Comparison of ENCODE assay signal across 8 mouse cellular contexts in the genomic region with DNA sequence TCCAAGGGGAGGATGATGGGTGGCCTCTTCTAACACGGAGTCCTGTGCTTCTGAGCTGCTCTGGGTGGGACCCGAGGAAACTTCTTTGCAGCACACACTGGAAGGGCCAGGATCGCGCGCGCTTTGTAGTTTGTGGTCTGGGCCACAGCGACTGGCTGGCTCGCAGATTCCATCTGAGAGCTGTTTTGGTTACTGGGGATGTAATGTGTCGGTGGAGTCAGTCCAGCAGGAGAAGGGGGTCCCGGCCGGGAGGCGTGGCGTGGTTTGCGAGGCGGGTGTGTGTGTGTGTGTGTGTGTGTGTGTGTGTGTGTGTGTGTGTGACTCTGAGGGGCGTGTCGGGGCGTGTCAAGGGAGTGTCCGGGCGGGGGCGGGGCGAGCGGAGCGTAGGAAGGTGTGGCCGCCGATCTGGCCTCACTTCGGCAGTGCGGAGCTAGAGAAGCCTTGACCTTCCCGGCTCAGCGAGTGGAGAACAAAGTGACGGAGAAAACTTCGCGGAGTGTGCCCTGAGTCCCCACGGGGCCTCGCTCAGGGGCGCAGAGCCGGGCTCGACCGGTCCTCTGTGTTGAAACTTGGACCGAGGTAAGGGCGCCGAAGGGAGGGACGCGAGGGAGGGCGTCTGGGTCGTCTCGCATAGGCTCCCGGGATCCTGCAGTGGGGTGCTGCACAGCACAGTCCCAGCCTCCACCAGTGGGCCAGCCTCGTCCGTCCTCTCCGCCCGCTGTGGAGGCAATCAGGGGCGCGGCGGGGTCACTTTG. TPM values are rescaled to one million over a fixed set of nuclear protein-coding genes. Genes with fewer than 3 reads are reported as not detected.
DNase-seq lines count a peak whose midpoint lies in the region; ATAC-seq lines count a peak whose summit lies in the region.

A gene (plus strand): TSS at position 426 of the 755 bp plus-strand sequence.

- no peaks in the 10 kb centered on the region for H3K36me3 ChIP-seq in embryonic facial prominence, embryonic 11.5 days (replicated peaks; ENCODE audit: control insufficient read depth, insufficient read depth, low read depth, low read length)
- H3K36me3 ChIP-seq in heart, embryonic 16.5 days (ENCODE audit: control insufficient read depth, insufficient read depth), result no peaks in the 10 kb centered on the region
- H3K36me3 ChIP-seq in lung, embryonic 16.5 days (ENCODE audit: control insufficient read depth, insufficient read depth, low read length), result no peaks in the 10 kb centered on the region

- DNase-seq in thymus, postnatal 0 days (ENCODE audit: low spot score), result peak; percentile 6
- no peak for DNase-seq in thymus, postnatal 10 days (ENCODE audit: low spot score in 2 of 2)
- DNase-seq in embryonic facial prominence, embryonic 11.5 days (ENCODE audit: low spot score), result peak; percentile 79
- DNase-seq in kidney, postnatal 25 days, result peak; percentile 66 to 76
- peak; percentile 54 for DNase-seq in ovary, adult 18-20 months (ENCODE audit: low spot score)
- DNase-seq in right cerebral cortex, adult 18-20 months, result no peak

- no peaks in the 10 kb centered on the region for H3K27me3 ChIP-seq in embryonic facial prominence, embryonic 11.5 days (ENCODE audit: control insufficient read depth, insufficient read depth, low read length)
- no peaks in the 10 kb centered on the region; the same call in 1 of the 2 replicates for H3K27me3 ChIP-seq in heart, embryonic 16.5 days (ENCODE audit: control insufficient read depth, insufficient read depth, low read length)
- H3K27me3 ChIP-seq in lung, embryonic 16.5 days (ENCODE audit: control insufficient read depth, insufficient read depth, low read depth, low read length), result no peaks in the 10 kb centered on the region

- H3K9ac ChIP-seq in embryonic facial prominence, embryonic 11.5 days (replicated peaks; ENCODE audit: low read length), result peak within 1 kb of the TSS; percentile 74
- peak within 1 kb of the TSS; percentile 81 for H3K9ac ChIP-seq in heart, embryonic 16.5 days (ENCODE audit: low read length)
- peak within 1 kb of the TSS; percentile 77 for H3K9ac ChIP-seq in lung, embryonic 16.5 days (ENCODE audit: low read length)

- ATAC-seq in embryonic facial prominence, embryonic 11.5 days (replicated peaks; ENCODE audit: insufficient number of reproducible peaks, low FRiP score, low TSS enrichment, low read depth), result peak; percentile 88
- peak; percentile 91 for ATAC-seq in heart, embryonic 16.5 days (replicated peaks; ENCODE audit: extremely low read depth, insufficient read depth, low FRiP score)
- peak; percentile 93 for ATAC-seq in lung, embryonic 16.5 days (ENCODE audit: low read depth)

- H3K4me1 ChIP-seq in embryonic facial prominence, embryonic 11.5 days (ENCODE audit: control insufficient read depth, insufficient read depth, low read length), result no peaks in the 10 kb centered on the region
- 0 out of 2 replicates have a peak, but pooled peaks cover 6% of the 10 kb centered on the region for H3K4me1 ChIP-seq in heart, embryonic 16.5 days (ENCODE audit: control insufficient read depth, insufficient read depth, low read length)
- peaks cover 2% of the 10 kb centered on the region for H3K4me1 ChIP-seq in lung, embryonic 16.5 days (replicated peaks; ENCODE audit: control insufficient read depth, insufficient read depth, low read length)

- no peak within 1 kb of the TSS; the same call in 1 of the 2 replicates for H3K27ac ChIP-seq in embryonic facial prominence, embryonic 11.5 days (replicated peaks; ENCODE audit: low read depth, low read length)
- H3K27ac ChIP-seq in heart, embryonic 16.5 days (ENCODE audit: low read length), result no peak within 1 kb of the TSS
- peak within 1 kb of the TSS; percentile 63 for H3K27ac ChIP-seq in lung, embryonic 16.5 days (ENCODE audit: low read length)

- under 1% methylated on average over 54 of the region's 55 CpGs for WGBS in embryonic facial prominence, embryonic 11.5 days
- under 1% methylated on average over 55 of the region's 55 CpGs for WGBS in heart, embryonic 16.5 days
- WGBS in lung, embryonic 16.5 days, result under 1% methylated on average over 54 of the region's 55 CpGs

- H3K4me2 ChIP-seq in embryonic facial prominence, embryonic 11.5 days (ENCODE audit: low read depth, low read length), result peak within 1 kb of the TSS; percentile 92
- H3K4me2 ChIP-seq in heart, embryonic 16.5 days (ENCODE audit: low read depth, low read length), result peak within 1 kb of the TSS; percentile 86
- peak within 1 kb of the TSS; percentile 81 for H3K4me2 ChIP-seq in lung, embryonic 16.5 days (ENCODE audit: low read depth, low read length)

- H3K4me3 ChIP-seq in embryonic facial prominence, embryonic 11.5 days (ENCODE audit: low read depth, low read length), result peak within 1 kb of the TSS; percentile 65
- H3K4me3 ChIP-seq in heart, embryonic 16.5 days (ENCODE audit: low read length), result peak within 1 kb of the TSS; percentile 80
- H3K4me3 ChIP-seq in lung, embryonic 16.5 days (ENCODE audit: low read length), result peak within 1 kb of the TSS; percentile 73

- no peaks in the 10 kb centered on the region for H3K9me3 ChIP-seq in embryonic facial prominence, embryonic 11.5 days (replicated peaks; ENCODE audit: control insufficient read depth, low read length)
- H3K9me3 ChIP-seq in heart, embryonic 16.5 days (replicated peaks; ENCODE audit: control insufficient read depth, low read length), result no peaks in the 10 kb centered on the region
- no peaks in the 10 kb centered on the region for H3K9me3 ChIP-seq in lung, embryonic 16.5 days (ENCODE audit: control insufficient read depth, low read length)

RNA-seq across cellular contexts. Expression of the gene that starts here (rescaled TPM):
- 0.49 and 0.51 TPM in 2 replicates for polyA plus RNA-seq in thymus, postnatal 0 days (2015; fragmentation: Nextera tagmentation; extraction: Ambion mirVana)
- polyA plus RNA-seq in embryonic facial prominence, embryonic 11.5 days (2014; fragmentation: Nextera tagmentation; extraction: Ambion mirVana), result 8.9 and 11.9 TPM in 2 replicates
- polyA plus RNA-seq in heart, embryonic 16.5 days (2015; fragmentation: Nextera tagmentation; extraction: Ambion mirVana), result 3.5 and 3.9 TPM in 2 replicates
- polyA plus RNA-seq in lung, embryonic 16.5 days (2015; fragmentation: Nextera tagmentation; extraction: Ambion mirVana), result 6.0 TPM in 2 replicates

Comparison
In these comparisons a context has a peak if more than half of its experiments do, and no peak if none do; other contexts are left out.
1. Peak in DNase-seq in thymus, postnatal 0 days; RNA of the gene not detected or under 1 TPM.
2. DNase-seq: peak in embryonic facial prominence, embryonic 11.5 days (single experiment), kidney, postnatal 25 days (2 of 2) and ovary, adult 18-20 months (single experiment); none in thymus, postnatal 10 days (0 of 2) and right cerebral cortex, adult 18-20 months (single experiment).
3. Peak in every context shown above with its lines, with median percentiles within 50 percentile points of each other: ATAC-seq, H3K4me2 ChIP-seq, H3K4me3 ChIP-seq and H3K9ac ChIP-seq.